Mouse (Mus musculus) embryo, embryonic 11.5 days (tissue): ENCODE measurements around the gene Gm20388.
A peak's percentile ranks its signal among the peaks of the same experiment; 100 is the strongest.

Source experiments
- DNase-seq: peaks from one replicate; pipeline ENCODE4 v3.0.0-alpha.2; 2012; ENCODE audit warnings: low read depth, low spot score

The Gm20388 gene

GRCm38 (mm10) chr8:122240241-122241026, 2329.8 kb downstream of the Gm20388 start:
- DNase-seq: no peak

- DNase-seq: no peak
Measured at GRCm38 (mm10) chr8:122243310-122243709, 2332.7 kb downstream of the Gm20388 start.

GRCm38 (mm10) chr8:122245161-122245560, 2334.5 kb downstream of the Gm20388 start:
- DNase-seq: no peak

GRCm38 (mm10) chr8:122246257-122247211, 2335.9 kb downstream of the Gm20388 start:
- no peak for DNase-seq

- no peak for DNase-seq
Measured at GRCm38 (mm10) chr8:122251739-122252138, 2341.1 kb downstream of the Gm20388 start.

GRCm38 (mm10) chr8:122252366-122252765, 2341.7 kb downstream of the Gm20388 start:
- no peak for DNase-seq

- no peak for DNase-seq
Measured at GRCm38 (mm10) chr8:122259351-122259750, 2348.7 kb downstream of the Gm20388 start.

- DNase-seq: no peak
Measured at GRCm38 (mm10) chr8:122260755-122261154, 2350.1 kb downstream of the Gm20388 start.

GRCm38 (mm10) chr8:122262835-122263234, 2352.2 kb downstream of the Gm20388 start:
- no peak for DNase-seq

GRCm38 (mm10) chr8:122264243-122264642, 2353.6 kb downstream of the Gm20388 start:
- no peak for DNase-seq

GRCm38 (mm10) chr8:122265522-122265921, 2354.9 kb downstream of the Gm20388 start:
- DNase-seq: no peak

- no peak for DNase-seq
Measured at GRCm38 (mm10) chr8:122266867-122267266, 2356.2 kb downstream of the Gm20388 start.

- no peak for DNase-seq
Measured at GRCm38 (mm10) chr8:122268861-122269260, 2358.2 kb downstream of the Gm20388 start.

- DNase-seq: no peak
Measured at GRCm38 (mm10) chr8:122269404-122269803, 2358.8 kb downstream of the Gm20388 start.

GRCm38 (mm10) chr8:122270555-122270954, 2359.9 kb downstream of the Gm20388 start:
- DNase-seq: no peak

- DNase-seq: peak; percentile 78
Measured at GRCm38 (mm10) chr8:122273152-122273551, 2362.5 kb downstream of the Gm20388 start.

- no peak for DNase-seq
Measured at GRCm38 (mm10) chr8:122273826-122274225, 2363.2 kb downstream of the Gm20388 start.

GRCm38 (mm10) chr8:122274651-122275391, 2364.2 kb downstream of the Gm20388 start:
- no peak for DNase-seq

- no peak for DNase-seq
Measured at GRCm38 (mm10) chr8:122276308-122276707, 2365.7 kb downstream of the Gm20388 start.

GRCm38 (mm10) chr8:122277204-122277995, 2366.8 kb downstream of the Gm20388 start:
- no peak for DNase-seq

- DNase-seq: no peak
Measured at GRCm38 (mm10) chr8:122280156-122280555, 2369.5 kb downstream of the Gm20388 start.
